Mouse (Mus musculus) kidney, postnatal 0 days (tissue): ENCODE measurements around the gene Dhx37. TPM values are rescaled to one million over a fixed set of nuclear protein-coding genes. Genes with fewer than 3 reads are reported as not detected.
"Not testable (repeated sequence)": the region's sequence is repeated elsewhere in the genome, so short reads cannot be mapped to it uniquely, and the experiment has no call there.

Source experiments
- ATAC-seq: fragments of 200-750 bp; cut with Nextera tagmentation; replicated peaks from 2 replicates; pipeline ENCODE4 v1.8.0; 2017; ENCODE audit warnings: low read depth, moderate number of reproducible peaks, moderate TSS enrichment, moderate library complexity; ENCODE audit not compliant: low FRiP score
- DNase-seq: peaks from one replicate; pipeline ENCODE4 v3.0.0-alpha.2; 2016; ENCODE audit warnings: low spot score
- H3K27ac ChIP-seq: fragments of 300-500 bp; sonication (generic); 2 replicates; pipeline ENCODE4 v1.5.1; 2014; ENCODE audit warnings: mild to moderate bottlenecking
- H3K27me3 ChIP-seq: fragments of 300-500 bp; sonication (generic); 2 replicates; pipeline ENCODE4 v1.6.1; 2014; ENCODE audit warnings: low read length, mixed read lengths; ENCODE audit not compliant: insufficient read depth
- H3K36me3 ChIP-seq: fragments of 300-500 bp; sonication (generic); 2 replicates; pipeline ENCODE4 v1.6.1; 2014; ENCODE audit warnings: low read length, mixed read lengths; ENCODE audit not compliant: insufficient read depth
- H3K4me1 ChIP-seq: fragments of 300-500 bp; sonication (generic); replicated peaks from 2 replicates; pipeline ENCODE4 v1.6.1; 2014; ENCODE audit warnings: antibody characterized with exemption, low read length, mixed read lengths; ENCODE audit not compliant: insufficient read depth
- H3K4me2 ChIP-seq: fragments of 300-500 bp; sonication (generic); 2 replicates; pipeline ENCODE4 v1.6.1; 2014; ENCODE audit warnings: mild to moderate bottlenecking, low read length, moderate library complexity, mixed read lengths
- H3K4me3 ChIP-seq: fragments of 300-500 bp; sonication (generic); replicated peaks from 2 replicates; pipeline ENCODE4 v1.5.1; 2014; ENCODE audit warnings: low read depth, low read length
- H3K9ac ChIP-seq: fragments of 300-500 bp; sonication (generic); 2 replicates; pipeline ENCODE4 v1.6.1; 2014; ENCODE audit warnings: low read depth, low read length
- H3K9me3 ChIP-seq: fragments of 300-500 bp; sonication (generic); replicated peaks from 2 replicates; pipeline ENCODE4 v1.6.1; 2016; ENCODE audit warnings: low read length, inconsistent platforms, mixed read lengths
- CTCF ChIP-seq: IDR thresholded peaks from 2 replicates; pipeline ENCODE4 v1.5.1; 2016; ENCODE audit warnings: antibody characterized with exemption, low read depth, mild to moderate bottlenecking, moderate library complexity
- WGBS: fragments of 180-500 bp; shearing (Covaris S2); extraction: QIAGEN DNeasy Blood & Tissue Kit; methylation state at CpG from one replicate; pipeline ENCODE4 v1.1.7; 2014; 5-methylcytosine and 5-hydroxymethylcytosine counted together
- polyA plus RNA-seq: library from polyadenylated mRNA; unstranded; fragments of >200 nt; fragmentation: Nextera tagmentation; extraction: Ambion mirVana; gene quantifications from 2 replicates; pipeline ENCODE4 v1.2.1, GENCODE M21; 2015

Dhx37 gene
- polyA plus RNA-seq, 1 experiment from 2014 or later, result 7.2 TPM

DNA sequence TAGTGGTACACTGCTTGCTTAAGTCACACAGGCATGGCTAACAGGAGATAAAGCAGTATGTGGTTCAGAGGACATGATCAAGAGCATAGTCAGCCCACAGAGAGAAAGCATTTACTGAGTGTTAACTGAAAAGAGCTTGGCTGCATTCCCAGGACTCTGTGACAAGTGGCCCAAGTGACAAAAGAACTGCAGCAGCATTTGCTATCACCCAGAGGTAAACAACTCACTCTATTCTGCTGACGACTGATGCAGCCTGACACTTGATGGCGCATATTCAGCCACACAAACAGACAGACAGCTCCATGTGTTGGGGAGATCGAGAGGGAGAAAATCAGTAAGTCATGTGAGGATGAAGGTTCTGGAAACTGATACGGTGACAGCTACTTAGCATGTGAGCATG lies 20.2 kb downstream of the Dhx37 start:
- Histone ChIP-seq H3K9ac (no peak overlapping the region), H3K4me3 (no peak overlapping the region), H3K27ac (no peak overlapping the region), H3K36me3 (peaks cover 43% of the 10 kb centered on the region), H3K4me2 (no peak overlapping the region), H3K9me3 (no peaks in the 10 kb centered on the region), H3K4me1 (no peaks in the 10 kb centered on the region), H3K27me3 (no peaks in the 10 kb centered on the region)
- ATAC-seq, result no peak
- TF ChIP-seq CTCF, result no peak
- DNase-seq, result no peak
- whole genome bisulfite sequencing, result 85% methylated on average over 4 of the region's 4 CpGs

DNA sequence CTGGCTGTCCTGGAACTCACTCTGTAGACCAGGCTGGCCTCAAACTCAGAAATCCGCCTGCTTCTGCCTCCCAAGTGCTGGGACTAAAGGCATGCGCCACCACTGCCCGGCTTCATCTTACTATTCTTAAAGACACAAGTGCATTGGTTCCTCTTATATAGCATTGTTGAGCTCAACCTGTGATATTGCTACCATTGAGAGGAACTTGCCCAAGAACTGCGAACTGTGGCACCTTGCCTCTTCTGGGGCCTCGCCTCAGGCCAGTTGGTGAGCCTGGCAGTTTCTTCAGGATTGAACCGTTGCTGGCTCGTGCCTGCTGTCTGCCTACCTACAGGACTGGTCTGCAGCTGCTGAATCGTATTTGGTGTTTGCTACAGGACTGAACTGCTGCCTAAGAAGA lies 21.4 kb downstream of the Dhx37 start:
- WGBS, result 92% methylated on average over 8 of the region's 8 CpGs
- not testable (repeated sequence) for ATAC-seq, H3K27ac ChIP-seq, H3K9me3 ChIP-seq, H3K4me3 ChIP-seq, H3K9ac ChIP-seq, H3K4me2 ChIP-seq, H3K27me3 ChIP-seq, DNase-seq, H3K4me1 ChIP-seq
- H3K36me3 ChIP-seq, result peaks cover 34% of the 10 kb centered on the region

DNA sequence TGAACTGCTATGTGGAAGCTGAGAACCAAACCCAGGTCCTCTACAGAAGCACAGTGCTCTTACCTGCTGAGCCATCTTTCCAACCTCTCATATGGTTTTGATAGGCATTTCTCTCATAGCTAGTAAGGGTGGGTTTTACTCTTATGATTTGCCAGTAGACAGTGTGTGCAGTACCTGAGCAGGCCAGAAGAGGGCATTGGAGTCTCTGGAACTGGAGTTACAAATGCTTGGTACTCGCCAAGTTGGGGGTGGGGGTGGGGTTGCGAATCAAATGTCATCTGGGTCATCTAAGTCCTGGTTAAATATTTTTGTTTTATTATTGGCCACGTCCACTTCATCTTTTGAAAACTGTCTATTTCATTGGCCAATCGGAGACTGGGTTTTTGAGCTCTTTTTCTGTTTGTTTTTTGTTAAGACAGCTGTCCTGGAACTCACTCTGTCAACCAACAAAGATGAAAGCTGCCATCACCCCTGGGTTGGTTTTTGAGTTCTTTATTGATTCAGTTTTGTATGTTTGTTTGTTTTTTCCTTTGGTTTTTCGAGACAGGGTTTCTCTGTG lies 21.9 kb downstream of the Dhx37 start:
- peak; percentile 68 for DNase-seq

DNA sequence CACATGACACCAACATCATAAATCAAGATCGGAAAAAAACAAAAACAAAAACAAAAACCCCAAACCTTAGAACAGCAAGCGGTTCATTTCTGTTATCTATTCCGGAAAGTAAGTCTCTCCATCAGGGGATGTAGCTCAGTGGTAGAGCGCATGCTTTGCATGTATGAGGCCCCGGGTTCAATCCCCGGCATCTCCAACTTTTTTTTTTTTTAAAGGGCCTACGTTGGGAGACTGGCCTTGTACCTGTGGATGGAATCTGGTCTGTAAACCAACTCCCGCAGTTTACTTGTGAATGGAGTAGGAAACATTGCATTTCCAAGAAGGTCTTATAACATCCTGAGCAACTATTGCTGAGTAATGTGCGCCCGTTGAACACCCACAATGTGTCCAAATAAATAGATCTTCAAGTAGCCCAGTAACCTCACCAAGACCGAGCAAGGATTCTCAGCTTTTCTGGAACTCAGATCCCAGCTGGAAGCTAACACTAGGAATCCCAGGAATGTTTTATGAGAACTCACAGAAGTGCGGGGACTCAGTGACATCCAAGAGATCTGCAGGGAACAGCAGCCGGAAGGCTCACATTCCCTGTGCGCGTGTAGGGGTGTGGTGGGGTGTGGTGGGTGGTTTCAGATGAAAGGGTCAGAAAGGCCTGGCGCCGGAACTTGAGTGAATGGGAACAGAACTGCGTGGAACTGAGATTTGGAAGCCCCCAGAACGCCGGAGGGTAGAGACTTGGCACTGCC lies 24.4 kb downstream of the Dhx37 start:
- 10% methylated on average over 20 of the region's 20 CpGs for WGBS
- H3K4me1 ChIP-seq, result peaks cover 5% of the 10 kb centered on the region; the same call in 1 of the 2 replicates
- 0 out of 2 replicates have a peak, but pooled peaks have one; percentile 25 for ATAC-seq

More for the DNA sequence above, 21.9 kb downstream of the Dhx37 start:
- Histone ChIP-seq H3K27ac (no peak overlapping the region), H3K4me1 (peaks cover 5% of the 10 kb centered on the region; the same call in 1 of the 2 replicates), H3K36me3 (peaks cover 29% of the 10 kb centered on the region), H3K9ac (no peak overlapping the region), H3K9me3 (no peaks in the 10 kb centered on the region), H3K4me3 (no peak overlapping the region), H3K4me2 (no peak overlapping the region), H3K27me3 (no peaks in the 10 kb centered on the region)
- 73% methylated on average over 5 of the region's 5 CpGs for WGBS
- ATAC-seq, result no peak
- peak; percentile 72 for TF ChIP-seq CTCF

DNA sequence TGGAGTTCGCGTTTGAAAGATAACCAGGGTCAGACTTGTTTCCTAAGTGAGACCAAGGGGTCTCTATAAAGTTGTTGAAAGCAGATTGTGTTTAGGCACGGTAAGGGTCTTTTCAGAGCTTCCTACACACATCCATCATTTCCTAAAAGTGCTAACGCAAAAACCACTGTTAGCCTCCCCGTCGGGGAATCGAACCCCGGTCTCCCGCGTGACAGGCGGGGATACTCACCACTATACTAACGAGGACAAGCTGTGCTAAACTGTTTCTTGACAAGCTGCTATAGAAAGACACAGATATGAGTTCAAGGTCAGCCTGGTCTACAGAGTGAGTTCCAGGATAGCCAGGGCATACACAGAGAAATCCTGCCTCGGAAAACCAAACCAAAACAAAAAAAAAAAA lies 25.1 kb downstream of the Dhx37 start:
- TF ChIP-seq CTCF, result no peak
- Histone ChIP-seq H3K9me3 (no peaks in the 10 kb centered on the region), H3K27ac (peak overlapping the region; percentile 31; the same call in 1 of the 2 replicates), H3K27me3 (no peaks in the 10 kb centered on the region), H3K4me3 (peak overlapping the region; percentile 18; the same call in 1 of the 2 replicates), H3K9ac (no peak overlapping the region), H3K4me2 (peak overlapping the region; percentile 37), H3K36me3 (0 out of 2 replicates have a peak, but pooled peaks cover 4% of the 10 kb centered on the region), H3K4me1 (peaks cover 5% of the 10 kb centered on the region; the same call in 1 of the 2 replicates)
- 3% methylated on average over 13 of the region's 13 CpGs for WGBS
- ATAC-seq (peak; percentile 12; the same call in 1 of the 2 replicates), DNase-seq (peak; percentile 84)

More for the DNA sequence above, 24.4 kb downstream of the Dhx37 start:
- Histone ChIP-seq H3K4me2 (peak overlapping the region; percentile 37), H3K27ac (peak overlapping the region; percentile 31; the same call in 1 of the 2 replicates), H3K27me3 (no peaks in the 10 kb centered on the region), H3K4me3 (peak overlapping the region; percentile 18; the same call in 1 of the 2 replicates), H3K9me3 (no peaks in the 10 kb centered on the region), H3K9ac (0 out of 2 replicates have a peak overlapping the region, but pooled peaks have one; percentile 23), H3K36me3 (peaks cover 5% of the 10 kb centered on the region; the same call in 1 of the 2 replicates)
- TF ChIP-seq CTCF, result no peak
- DNase-seq, result peak; percentile 55

DNA sequence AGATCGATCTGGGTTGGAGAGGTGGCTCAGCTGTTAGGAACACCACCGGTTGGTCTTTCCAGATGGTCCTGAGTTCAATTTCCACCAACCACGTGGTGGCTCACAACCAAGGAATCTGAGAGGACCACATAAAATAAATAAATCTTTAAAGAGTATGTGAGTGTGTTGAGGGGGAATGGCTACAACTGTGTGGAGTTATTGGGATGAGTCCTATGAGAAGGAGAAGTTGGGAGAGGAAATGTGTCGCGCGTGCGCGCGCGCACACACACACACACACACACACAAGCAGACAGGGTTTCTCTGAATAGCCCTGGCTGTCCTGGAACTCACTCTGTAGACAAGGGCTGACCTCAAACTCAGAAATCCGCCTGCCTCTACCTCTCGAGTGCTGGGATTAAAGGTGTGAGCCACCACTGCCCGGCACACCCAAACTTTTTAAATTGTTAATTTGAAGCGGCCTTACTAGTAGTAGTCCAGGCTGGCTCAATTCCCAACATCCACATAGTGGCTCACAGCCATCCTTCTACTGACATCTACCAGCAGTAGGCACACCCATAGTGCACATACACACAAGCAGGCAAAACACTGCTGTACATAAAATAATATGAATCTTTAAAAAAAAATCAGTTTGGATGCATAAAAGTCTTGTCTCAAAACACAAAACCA lies 25.9 kb downstream of the Dhx37 start:
- DNase-seq, result no peak
- WGBS, result 75% methylated on average over 14 of the region's 14 CpGs
- no peak overlapping the region for H3K4me3 ChIP-seq
- no peak overlapping the region for H3K4me2 ChIP-seq
- H3K4me1 ChIP-seq, result peaks cover 5% of the 10 kb centered on the region; the same call in 1 of the 2 replicates
- no peak for ATAC-seq
- no peaks in the 10 kb centered on the region for H3K9me3 ChIP-seq
- no peak overlapping the region for H3K27ac ChIP-seq
- H3K36me3 ChIP-seq, result no peaks in the 10 kb centered on the region
- H3K27me3 ChIP-seq, result no peaks in the 10 kb centered on the region
- no peak overlapping the region for H3K9ac ChIP-seq
- no peak for TF ChIP-seq CTCF
